Mouse (Mus musculus) left cerebral cortex, adult 2 months (tissue): ENCODE measurements around the gene Oxct2b. TPM values are rescaled to one million over a fixed set of nuclear protein-coding genes. Genes with fewer than 3 reads are reported as not detected.
"Not testable (repeated sequence)": the region's sequence is repeated elsewhere in the genome, so short reads cannot be mapped to it uniquely, and the experiment has no call there.

ENCODE experiments used
- DNase-seq, 2 experiments: peaks; one replicate each; pipeline ENCODE4 v3.0.0; 2021 to 2022; ENCODE audit warnings: low spot score in 2 of 2, mixed read lengths in 1 of 2; ENCODE audit errors: extremely low spot score in 1 of 2
- H3K27ac ChIP-seq: fragments of 200-600 bp; 2 replicates; pipeline ENCODE4 v1.8.1; 2022
- H3K4me3 ChIP-seq: fragments of 200-600 bp; 2 replicates; pipeline ENCODE4 v1.8.1; 2022
- CTCF ChIP-seq: fragments of 200-600 bp; IDR thresholded peaks from 2 replicates; pipeline ENCODE4 v1.8.1; 2022; ENCODE audit warnings: antibody characterized with exemption, mild to moderate bottlenecking, moderate library complexity
- intact Hi-C: fragments of 180-260 bp; cut with DNase I; formaldehyde crosslinking; loops from one replicate; pipeline ENCODE4 v1.15.1; 2025
- total RNA-seq, 2 experiments: library from RNA; stranded (reverse); gene quantifications; 2 replicates each; pipeline ENCODE4 v1.2.3; 2021

Gene Oxct2b
- total RNA-seq, 2 experiments from 2014 or later, result 0.25 to 0.30 TPM

GRCm38 (mm10) chr4:123093064-123093776, 22.8 kb upstream of the Oxct2b start:
- no peak for TF ChIP-seq CTCF
- Histone ChIP-seq H3K27ac (no peak overlapping the region), H3K4me3 (no peak overlapping the region)
- DNase-seq, result no peak
- intact Hi-C loops, result no loop called here

- intact Hi-C loops, result no loop called here
- no peak for DNase-seq
- Histone ChIP-seq H3K4me3 (no peak overlapping the region), H3K27ac (no peak overlapping the region)
- TF ChIP-seq CTCF, result no peak
These were observed 22.2 kb upstream of the Oxct2b start for GRCm38 (mm10) chr4:123093869-123094268.

- intact Hi-C loops, result no loop called here
- no peak for TF ChIP-seq CTCF
- Histone ChIP-seq H3K4me3 (no peak within 1 kb of the TSS), H3K27ac (no peak within 1 kb of the TSS)
- no peak for DNase-seq
These were observed 11.2 kb upstream of the Oxct2b start, which contains the start of gene Bmp8b for GRCm38 (mm10) chr4:123104651-123105450. TSS of gene Bmp8b (plus strand) at chr4:123105165.

- TF ChIP-seq CTCF, result no peak
These were observed 10.6 kb upstream of the Oxct2b start for GRCm38 (mm10) chr4:123105451-123105790.

GRCm38 (mm10) chr4:123105929-123106328, 10.1 kb upstream of the Oxct2b start:
- intact Hi-C loops, H3K4me3 ChIP-seq, H3K27ac ChIP-seq: not testable (repeated sequence)

More at GRCm38 (mm10) chr4:123105451-123105790, 10.6 kb upstream of the Oxct2b start:
- Histone ChIP-seq H3K27ac (no peak overlapping the region), H3K4me3 (no peak overlapping the region)
- intact Hi-C loops, result no loop called here
- no peak for DNase-seq

GRCm38 (mm10) chr4:123106864-123107263, 9.2 kb upstream of the Oxct2b start:
- TF ChIP-seq CTCF, result no peak
- intact Hi-C loops, result no loop called here
- DNase-seq, result no peak
- Histone ChIP-seq H3K4me3 (no peak overlapping the region), H3K27ac (no peak overlapping the region)

More at GRCm38 (mm10) chr4:123105929-123106328, 10.1 kb upstream of the Oxct2b start:
- DNase-seq, result not testable (repeated sequence)

- no peak for TF ChIP-seq CTCF
- no peak for DNase-seq
- Histone ChIP-seq H3K4me3 (no peak overlapping the region), H3K27ac (no peak overlapping the region)
- intact Hi-C loops, result no loop called here
These were observed 8.0 kb upstream of the Oxct2b start for GRCm38 (mm10) chr4:123108056-123108455.

- DNase-seq, result no peak
- TF ChIP-seq CTCF, result no peak
- H3K27ac ChIP-seq, result no peak overlapping the region
- intact Hi-C loops, result no loop called here
- H3K4me3 ChIP-seq, result no peak overlapping the region
These were observed 5.3 kb upstream of the Oxct2b start for GRCm38 (mm10) chr4:123110751-123111150.

GRCm38 (mm10) chr4:123111275-123111983, 4.6 kb upstream of the Oxct2b start:
- H3K27ac ChIP-seq, H3K4me3 ChIP-seq, DNase-seq, intact Hi-C loops: not testable (repeated sequence)

- intact Hi-C loops, result no loop called here
- DNase-seq, result no peak
- Histone ChIP-seq H3K4me3 (no peak overlapping the region), H3K27ac (no peak overlapping the region)
- no peak for TF ChIP-seq CTCF
These were observed 3.8 kb upstream of the Oxct2b start for GRCm38 (mm10) chr4:123112216-123112764.

GRCm38 (mm10) chr4:123114651-123115050, 1.4 kb upstream of the Oxct2b start:
- H3K27ac ChIP-seq, DNase-seq, H3K4me3 ChIP-seq, intact Hi-C loops: not testable (repeated sequence)

- H3K27ac ChIP-seq, intact Hi-C loops, DNase-seq: not testable (repeated sequence)
- H3K4me3 ChIP-seq, result peak overlapping the region; percentile 26
These were observed 574 bp downstream of the Oxct2b start for GRCm38 (mm10) chr4:123116640-123117039.
